Mouse (Mus musculus) cerebellum, postnatal 10 days (tissue): ENCODE results near the gene Btg4.
"Not testable (repeated sequence)": the region's sequence is repeated elsewhere in the genome, so short reads cannot be mapped to it uniquely, and the experiment has no call there.

ENCODE experiments used
- DNase-seq, 2 experiments: peaks; one replicate each; pipeline ENCODE4 v3.0.0; 2021; ENCODE audit warnings: mixed read lengths in 2 of 2

Gene Btg4

GRCm38 (mm10) chr9:51093697-51094096 lies 33.0 kb downstream of the Btg4 start:
- DNase-seq, result no peak

GRCm38 (mm10) chr9:51096306-51096705 lies 35.6 kb downstream of the Btg4 start:
- DNase-seq, result peak; percentile 9 to 13

- DNase-seq, result peak; percentile 69 to 76
Measured at GRCm38 (mm10) chr9:51101756-51102425, 41.2 kb downstream of the Btg4 start, which contains the start of gene 4833427G06Rik. Gene 4833427G06Rik (minus strand): TSS chr9:51102078.

GRCm38 (mm10) chr9:51102963-51103807 lies 42.5 kb downstream of the Btg4 start:
- DNase-seq, result peak; percentile 71 to 77

DNA sequence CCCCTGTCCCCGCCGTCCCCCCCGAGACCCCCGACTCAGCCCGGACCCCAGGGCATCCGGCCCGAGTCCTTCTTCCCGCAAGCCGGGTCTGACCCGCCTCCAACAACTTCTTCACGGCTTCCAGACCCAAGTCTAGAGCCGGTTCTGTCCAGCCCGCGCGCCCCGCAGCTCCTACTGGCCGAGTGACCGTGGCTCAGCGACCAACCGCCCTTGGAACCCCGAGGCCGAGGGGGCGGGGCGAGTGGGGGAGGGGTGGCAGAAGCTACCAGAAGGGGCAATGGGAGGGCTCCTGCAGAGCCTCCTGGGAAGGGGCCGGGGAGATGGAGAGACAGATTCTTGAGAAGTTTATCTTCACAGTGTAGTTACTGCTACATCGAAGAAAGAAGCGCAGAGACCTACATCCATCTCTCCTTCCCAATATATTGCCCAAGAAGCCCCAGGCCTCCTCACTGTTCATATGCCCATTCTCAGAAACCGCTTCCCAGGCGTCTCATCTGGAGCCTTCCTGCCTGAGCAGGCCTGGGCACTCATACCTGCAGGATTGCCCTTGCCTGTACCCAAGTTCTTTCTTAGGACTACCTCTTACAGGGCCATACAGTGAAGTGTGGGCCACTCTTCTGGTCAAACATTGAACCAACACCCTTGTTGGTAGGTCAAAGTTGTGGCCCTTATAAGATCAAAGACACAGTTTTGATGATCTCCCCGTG lies 43.3 kb downstream of the Btg4 start:
- DNase-seq, result peak; percentile 80 to 85

DNA sequence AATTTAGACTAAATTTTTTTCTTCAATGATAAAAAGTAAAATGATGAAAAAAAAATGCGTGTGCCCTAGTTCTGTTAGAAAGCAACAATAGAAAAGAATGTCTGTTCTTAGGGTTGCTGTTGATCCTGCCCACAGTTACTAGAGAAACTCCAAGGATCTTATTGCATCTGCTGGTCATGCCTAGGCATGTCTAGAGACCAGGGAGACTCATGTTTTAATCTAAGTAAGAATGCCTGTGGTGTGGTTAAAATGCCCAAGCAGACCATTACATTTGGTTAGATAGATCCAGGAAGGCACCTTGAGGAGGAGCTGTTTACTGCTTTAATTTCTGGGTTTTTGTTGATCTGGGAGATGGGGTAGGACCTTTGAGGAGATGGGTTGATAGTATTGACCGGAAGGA lies 45.0 kb downstream of the Btg4 start:
- no peak for DNase-seq

DNA sequence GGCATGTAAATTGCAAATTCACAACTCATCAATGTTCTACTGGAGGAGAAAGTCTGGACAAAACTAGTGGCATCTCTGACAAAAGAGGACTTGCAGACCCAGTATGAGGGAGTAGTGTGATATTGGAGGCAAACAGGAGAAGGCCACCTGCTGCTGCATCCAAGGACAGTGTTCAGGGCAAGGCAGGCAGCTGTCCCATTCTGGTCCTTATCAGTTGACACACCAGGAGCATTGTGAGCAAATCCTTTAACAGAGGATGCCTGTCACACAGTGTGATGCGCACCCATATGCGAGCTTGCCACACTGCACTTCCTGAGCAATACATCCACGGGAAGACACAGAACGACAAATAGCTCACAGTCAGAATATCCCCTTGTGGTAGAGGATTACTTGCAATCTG lies 54.1 kb downstream of the Btg4 start:
- no peak for DNase-seq

DNA sequence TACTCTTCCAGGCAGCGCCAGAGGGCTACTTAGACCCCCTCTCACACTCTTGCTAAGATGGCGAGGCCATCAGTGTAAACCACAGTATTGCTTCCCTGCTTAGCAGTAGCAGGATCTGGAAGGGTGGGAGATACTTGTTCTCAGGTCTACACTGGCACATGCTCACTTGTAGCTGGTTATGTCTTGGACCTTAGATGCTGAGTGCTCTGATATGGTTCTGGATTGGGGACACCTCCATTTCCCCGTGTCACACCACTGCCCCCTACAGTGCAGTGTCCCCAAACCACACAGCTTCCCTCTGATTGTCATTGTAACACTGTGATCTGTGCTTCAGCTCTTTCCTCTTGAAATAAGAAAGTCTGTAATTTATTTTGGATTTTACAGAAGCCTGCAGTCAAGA lies 76.3 kb downstream of the Btg4 start:
- DNase-seq, result peak; percentile 35 to 52

DNA sequence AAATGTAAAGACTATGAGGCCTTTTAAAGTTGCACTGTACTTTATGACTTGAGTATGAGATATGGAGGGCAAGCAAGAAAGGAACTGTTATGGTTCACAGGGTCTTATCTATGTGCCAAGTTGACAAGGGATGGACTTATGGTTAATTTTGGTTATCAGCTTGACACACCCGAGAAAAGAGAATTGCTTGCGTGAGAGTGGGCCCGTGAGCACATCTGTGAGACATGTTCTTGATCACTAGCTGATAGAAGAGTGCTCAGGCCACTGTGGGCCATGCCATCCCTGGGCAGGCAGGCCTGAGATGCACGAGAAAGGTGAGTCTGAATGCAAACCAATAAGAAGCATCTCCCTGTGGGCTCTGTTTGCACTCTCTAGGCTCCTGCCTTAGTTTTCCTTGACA lies 76.7 kb downstream of the Btg4 start:
- no peak for DNase-seq

DNA sequence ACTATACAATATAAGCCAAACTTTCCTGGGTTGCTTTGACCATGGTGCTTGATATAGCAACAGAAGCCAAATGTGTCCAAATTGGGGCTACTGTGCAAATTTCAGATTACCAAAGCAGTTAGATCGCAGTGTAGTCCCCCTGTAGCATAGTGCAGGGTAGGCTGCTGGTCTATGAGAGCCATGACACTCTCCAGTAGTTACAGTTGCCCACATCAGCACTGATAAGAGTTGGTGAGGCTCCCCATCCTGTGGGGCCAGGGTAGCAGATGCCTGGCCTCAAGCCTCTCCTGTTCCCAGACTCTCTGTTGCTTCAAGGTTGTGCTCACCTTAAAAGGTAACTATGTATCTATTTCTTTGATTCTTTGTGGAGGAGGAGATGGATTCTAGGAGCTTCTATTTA lies 77.1 kb downstream of the Btg4 start:
- no peak for DNase-seq

GRCm38 (mm10) chr9:51138301-51138700 lies 77.6 kb downstream of the Btg4 start:
- DNase-seq, result no peak

DNA sequence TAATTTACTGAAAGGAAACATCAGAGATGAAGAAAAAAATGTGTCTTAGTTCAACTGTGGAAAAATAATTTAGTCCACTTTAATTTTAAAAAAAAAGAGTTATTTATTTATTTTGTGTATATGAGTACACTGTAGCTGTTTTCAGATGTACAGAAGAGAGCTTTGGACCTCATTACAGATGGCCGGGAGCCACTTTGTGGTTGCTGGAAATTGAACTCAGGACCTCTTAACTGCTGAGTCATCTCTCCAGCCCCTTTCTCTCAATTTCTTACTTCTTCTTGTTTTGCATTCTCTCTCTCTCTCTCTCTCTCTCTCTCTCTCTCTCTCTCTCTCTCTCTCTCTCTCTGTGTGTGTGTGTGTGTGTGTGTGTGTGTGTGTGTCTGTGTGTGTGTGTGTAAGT lies 78.7 kb downstream of the Btg4 start:
- not testable (repeated sequence) for DNase-seq

DNA sequence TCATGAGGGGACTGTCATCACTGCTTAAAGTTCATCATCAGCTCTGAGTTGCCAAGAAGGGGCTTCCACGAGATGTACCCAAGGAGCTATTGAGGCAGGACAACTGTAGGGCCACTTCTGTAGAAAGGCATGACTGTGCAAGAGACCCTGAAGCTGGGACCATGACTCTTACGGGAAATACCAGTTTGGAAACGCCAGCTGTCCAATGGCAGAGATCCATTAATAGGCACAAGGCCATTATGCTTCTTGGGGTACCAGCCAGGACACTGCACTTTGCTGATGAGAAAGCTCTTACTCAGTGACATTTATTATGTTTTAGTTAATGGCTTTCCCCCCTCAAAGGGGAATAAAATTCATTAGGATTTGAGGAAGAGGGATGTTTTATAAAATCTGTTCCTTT lies 80.0 kb downstream of the Btg4 start:
- DNase-seq, result peak; percentile 53 to 66

DNA sequence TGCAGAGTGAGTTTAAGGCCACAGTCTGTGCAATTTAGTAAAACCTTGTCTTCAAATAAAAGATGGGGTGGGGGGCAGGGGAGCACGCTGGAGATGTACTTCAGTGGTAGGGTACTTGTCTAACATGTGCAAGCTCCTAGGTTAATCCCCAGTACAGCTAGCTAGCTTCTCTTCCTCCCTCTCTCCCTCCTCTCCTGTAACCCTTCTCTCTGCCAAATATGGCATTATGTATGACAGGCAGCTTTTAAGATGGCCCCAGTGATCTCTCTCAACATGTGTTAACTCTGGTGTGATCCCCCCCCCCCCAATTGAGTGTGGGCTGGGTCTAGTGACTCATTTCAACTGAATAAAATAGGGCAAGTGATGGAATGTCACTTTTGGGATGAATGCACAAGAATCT lies 82.7 kb downstream of the Btg4 start:
- DNase-seq, result no peak

GRCm38 (mm10) chr9:51144218-51144617 lies 83.5 kb downstream of the Btg4 start:
- DNase-seq, result no peak

DNA sequence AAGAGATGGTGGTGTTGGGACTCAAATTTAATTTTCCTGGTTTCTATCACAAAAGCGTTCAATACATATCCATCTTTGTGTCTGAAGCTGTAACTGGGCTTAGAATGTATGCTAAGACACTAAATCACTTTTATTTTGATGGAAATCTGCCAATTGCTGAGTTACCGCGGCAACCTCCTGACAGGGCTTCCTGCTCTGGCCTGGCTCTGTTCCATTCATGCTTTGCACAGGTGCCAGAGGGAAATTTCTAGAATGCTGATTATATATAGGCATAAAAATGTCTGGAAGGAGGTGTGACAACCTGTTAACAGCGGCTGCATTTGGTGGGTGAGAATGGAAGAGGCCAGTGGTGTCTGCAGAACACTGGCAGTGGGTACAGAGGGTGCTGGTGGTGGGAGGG lies 85.8 kb downstream of the Btg4 start:
- peak; percentile 45 to 55 for DNase-seq

DNA sequence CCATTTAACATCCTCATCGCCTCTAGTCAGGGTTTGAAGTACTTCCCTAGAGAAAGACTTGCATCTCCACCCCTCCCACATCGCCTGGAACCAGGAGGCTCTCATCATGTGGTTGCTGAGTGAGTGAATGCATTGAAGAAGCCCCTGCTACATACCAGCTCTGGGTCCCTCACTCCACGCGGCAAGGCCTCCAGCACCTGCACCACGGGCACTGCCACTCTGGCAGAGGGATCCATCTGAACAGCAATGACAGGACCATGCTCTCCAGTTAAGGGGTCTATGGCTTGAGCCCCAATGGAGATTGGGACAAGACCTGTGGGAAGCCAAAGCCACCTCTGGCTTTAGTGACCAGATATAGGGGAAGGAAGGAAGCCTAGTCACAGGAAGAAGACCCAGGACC lies 86.6 kb downstream of the Btg4 start:
- DNase-seq, result no peak

DNA sequence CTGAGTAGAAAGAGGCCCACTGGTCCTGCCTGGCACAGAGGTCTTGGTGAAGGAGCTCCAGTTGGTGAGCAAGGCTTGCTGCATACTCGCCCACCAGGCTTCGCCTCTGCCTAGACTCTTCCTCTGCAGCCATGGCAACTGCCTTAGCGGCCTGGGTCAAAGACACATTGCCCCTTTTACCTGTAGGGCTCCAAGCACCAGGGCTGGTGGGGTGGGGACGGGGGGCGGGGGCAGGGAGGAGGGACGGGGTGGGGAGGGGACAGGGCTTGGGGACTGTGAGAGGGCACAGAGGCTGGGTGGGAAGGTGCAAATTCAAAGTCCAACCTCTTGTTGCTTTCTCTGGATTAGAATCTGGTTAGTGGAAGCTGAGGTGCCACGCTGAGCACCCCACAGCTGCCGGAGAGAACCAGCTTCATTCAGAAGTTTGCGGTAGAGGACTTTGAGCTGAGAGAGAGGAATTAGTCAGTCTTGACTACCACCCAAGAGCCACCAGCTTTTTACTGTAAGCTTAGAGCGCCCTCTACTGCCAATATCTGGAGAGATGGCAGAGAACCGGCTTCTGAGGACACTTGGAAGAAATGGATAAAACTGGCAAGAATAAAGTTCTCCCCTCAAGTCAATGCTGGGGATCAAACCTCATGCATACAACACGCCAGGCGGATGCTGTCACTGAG lies 91.5 kb downstream of the Btg4 start:
- DNase-seq, result peak; percentile 87 to 92

DNA sequence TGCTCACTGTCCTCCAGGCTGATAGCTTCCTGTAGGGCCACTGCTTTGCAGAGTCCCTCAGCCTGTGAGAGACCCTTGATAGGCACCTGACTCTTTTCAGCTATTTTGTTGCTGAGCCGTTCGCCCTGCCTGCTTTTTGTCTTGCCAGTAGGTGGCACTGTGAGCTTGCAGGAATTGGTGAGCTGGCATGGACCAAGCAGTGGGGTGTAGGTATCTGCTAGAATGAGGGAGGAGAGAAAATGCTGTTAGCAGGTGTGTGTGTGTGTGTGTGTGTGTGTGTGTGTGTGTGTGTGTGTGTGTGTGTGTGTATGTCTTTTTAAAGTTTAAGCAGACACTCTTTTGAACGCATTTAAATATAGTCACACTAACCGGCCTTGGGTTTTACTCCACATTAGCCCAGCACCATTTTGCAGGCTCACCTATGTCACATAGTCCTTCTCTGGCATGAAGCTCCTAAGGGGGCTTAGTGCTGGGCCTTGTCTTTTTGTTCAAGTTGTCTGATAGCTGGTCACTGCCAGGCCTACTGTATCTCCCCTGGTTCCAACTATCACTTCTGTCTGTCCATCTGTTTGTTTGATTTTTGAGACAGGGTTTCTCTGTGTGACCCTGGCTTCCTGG lies 101.2 kb downstream of the Btg4 start:
- peak; percentile 93 to 94 for DNase-seq

DNA sequence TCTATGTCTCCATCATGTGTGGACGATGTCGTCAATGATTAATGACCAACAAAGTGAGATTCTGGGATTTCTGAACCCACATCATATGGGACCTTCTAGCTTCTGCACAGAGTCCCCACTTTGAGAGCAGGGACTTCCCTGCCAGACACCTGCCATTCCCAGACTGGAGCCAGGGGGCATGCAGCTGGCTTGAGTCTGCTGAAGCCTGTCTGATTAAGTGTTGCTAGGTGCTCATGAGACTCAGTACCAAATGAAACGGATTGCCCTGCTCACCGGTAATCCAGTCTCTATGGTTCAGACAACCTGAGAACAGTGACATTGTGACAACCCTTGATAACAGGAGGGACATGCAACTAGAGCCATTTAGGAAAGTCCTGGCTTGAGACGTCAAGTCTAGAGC lies 103.3 kb downstream of the Btg4 start:
- peak in 1 of 2 experiments; percentile 55 for DNase-seq

- DNase-seq, result peak; percentile 70 to 80
Measured at GRCm38 (mm10) chr9:51165312-51166180, 104.8 kb downstream of the Btg4 start, which contains the start of gene Gm32742. Gene Gm32742 (minus strand): TSS chr9:51165517.
